Mouse (Mus musculus) ES-E14 (cell line): Measurements from ENCODE around the gene Pif1. TPM values are rescaled to one million over a fixed set of nuclear protein-coding genes. Genes with fewer than 3 reads are reported as not detected.
A peak's percentile ranks its signal among the peaks of the same experiment; 100 is the strongest.

ENCODE experiments used
- DNase-seq: peaks from one replicate; pipeline ENCODE4 v3.0.0-alpha.2; 2013; ENCODE audit warnings: low read depth, low spot score
- H3K27ac ChIP-seq: 2 replicates; pipeline ENCODE4 v1.5.1; 2012; ENCODE audit warnings: low read depth, mild to moderate bottlenecking, low read length, moderate library complexity, mixed read lengths; ENCODE audit not compliant: poor library complexity, insufficient read depth, severe bottlenecking
- H3K36me3 ChIP-seq: 2 replicates; pipeline ENCODE4 v1.6.1; 2012; ENCODE audit warnings: mild to moderate bottlenecking, low read length, moderate library complexity, mixed read lengths; ENCODE audit not compliant: control insufficient read depth, poor library complexity, insufficient read depth, severe bottlenecking
- H3K4me1 ChIP-seq, 2 experiments: fragments of 150-350 bp in 1 of 2; sonication (generic) in 1 of 2; 2 replicates each; pipeline ENCODE4 v1.6.1; 2012; ENCODE audit warnings: low read length in 2 of 2, mild to moderate bottlenecking in 1 of 2, mixed read lengths in 1 of 2; ENCODE audit not compliant: control insufficient read depth in 2 of 2, insufficient read depth in 2 of 2, poor library complexity in 1 of 2
- H3K4me3 ChIP-seq, 2 experiments: fragments of 150-350 bp in 1 of 2; sonication (generic) in 1 of 2; 2 replicates each; pipeline ENCODE4 v1.5.1; 2012; ENCODE audit warnings: low read length in 2 of 2, low read depth in 1 of 2, mild to moderate bottlenecking in 1 of 2, mixed read lengths in 1 of 2; ENCODE audit not compliant: insufficient read depth in 1 of 2, poor library complexity in 1 of 2, severe bottlenecking in 1 of 2
- H3K9ac ChIP-seq: 2 replicates; pipeline ENCODE4 v1.6.1; 2012; ENCODE audit warnings: low read depth, mild to moderate bottlenecking, low read length, mixed read lengths; ENCODE audit not compliant: poor library complexity, insufficient read depth, severe bottlenecking
- H3K9me3 ChIP-seq: fragments of 150-350 bp; sonication (generic); 2 replicates; pipeline ENCODE4 v1.6.1; 2012; ENCODE audit warnings: low read depth, mild to moderate bottlenecking, low read length; ENCODE audit not compliant: control insufficient read depth, insufficient read depth
- CHD2 ChIP-seq: IDR thresholded peaks from 2 replicates; pipeline ENCODE4 v1.6.1; 2014; ENCODE audit warnings: mild to moderate bottlenecking, low read depth, low read length, inconsistent platforms
- HCFC1 ChIP-seq: IDR thresholded peaks from 2 replicates; pipeline ENCODE4 v1.6.1; 2012; ENCODE audit warnings: low read length, inconsistent platforms, borderline replicate concordance; ENCODE audit not compliant: insufficient read depth
- MAFK ChIP-seq: IDR thresholded peaks from 2 replicates; pipeline ENCODE4 v1.6.1; 2014; ENCODE audit warnings: mild to moderate bottlenecking, low read depth, low read length, inconsistent platforms; ENCODE audit not compliant: insufficient read depth
- ZC3H11A ChIP-seq: IDR thresholded peaks from 2 replicates; pipeline ENCODE4 v1.6.1; 2012; ENCODE audit warnings: low read depth, mild to moderate bottlenecking, inconsistent platforms, low read length, borderline replicate concordance
- ZNF384 ChIP-seq: IDR thresholded peaks from 2 replicates; pipeline ENCODE4 v1.6.1; 2012; ENCODE audit warnings: low read depth, low read length, inconsistent platforms
- in situ Hi-C, 2 experiments: fragments of 600-800 bp; cut with MboI; formaldehyde crosslinking; loops; one replicate each; pipeline ENCODE4 v1.15.1; 2025; ENCODE audit warnings: low sequenced_read_pairs in 2 of 2, inconsistent platforms in 1 of 2; ENCODE audit not compliant: unreplicated experiment in 2 of 2
- total RNA-seq: library from RNA; depleted of rRNA; stranded (reverse); fragments of 300-350 nt; gene quantifications from 2 replicates; pipeline ENCODE4 v1.2.3, GENCODE M21; 2012

Gene Pif1
- total RNA-seq, 1 experiment: 31.8 TPM

DNA sequence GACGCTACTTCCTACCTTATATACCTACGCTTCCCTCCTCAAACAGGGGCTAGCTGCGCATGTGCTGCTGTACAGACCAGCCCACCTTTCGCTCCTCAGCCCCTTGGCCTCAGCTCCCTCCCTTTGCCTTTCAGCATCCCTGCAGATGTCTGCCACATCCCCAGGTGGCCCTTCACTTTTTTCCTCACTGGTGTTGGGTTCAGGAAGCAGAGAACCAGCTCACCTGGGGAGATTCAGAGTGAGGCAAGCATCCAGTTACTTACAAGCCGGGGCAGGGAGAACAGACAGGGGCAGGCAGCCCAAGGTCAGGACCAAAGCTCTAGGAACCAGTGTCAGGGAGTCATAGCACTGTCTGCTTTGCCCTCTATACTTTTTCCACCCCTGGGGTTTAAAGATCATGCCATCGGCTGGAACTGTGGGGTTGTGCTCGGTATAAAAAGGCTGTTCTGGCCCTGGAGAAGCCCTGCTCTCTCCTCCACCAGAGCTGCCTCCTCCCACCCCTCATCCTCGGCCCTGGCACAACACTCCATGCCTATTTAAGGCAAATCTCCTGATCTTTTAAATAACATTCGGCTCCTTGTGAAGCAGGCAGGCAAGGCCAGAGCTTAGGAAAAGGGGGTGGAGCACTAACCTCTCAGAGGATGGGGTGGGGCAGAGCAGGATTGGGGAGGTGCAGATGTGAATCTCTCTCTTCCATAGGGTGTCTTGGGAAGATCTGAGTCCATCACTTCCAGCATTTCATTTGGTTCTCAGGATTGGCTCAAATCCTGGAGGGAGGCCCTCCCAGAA is 19.6 kb downstream of the Pif1 start:
- TF ChIP-seq ZC3H11A (no peak), ZNF384 (no peak), HCFC1 (no peak), CHD2 (no peak), MAFK (no peak)
- Histone ChIP-seq H3K4me3 (peak overlapping the region; percentile 6 to 54), H3K36me3 (no peaks in the 10 kb centered on the region), H3K4me1 (peaks cover 3% of the 10 kb centered on the region in 2 experiments; a peak in 3 of 4 replicates), H3K27ac (peak overlapping the region; percentile 77), H3K9ac (peak overlapping the region; percentile 29), H3K9me3 (no peaks in the 10 kb centered on the region)
- DNase-seq: no peak
- in situ Hi-C loops: loop anchor here (10.0 kb wide), 2 partner anchors 58 to 248 kb away; partner anchors contain the start of gene Oaz2 (in 2 of the 2)

DNA sequence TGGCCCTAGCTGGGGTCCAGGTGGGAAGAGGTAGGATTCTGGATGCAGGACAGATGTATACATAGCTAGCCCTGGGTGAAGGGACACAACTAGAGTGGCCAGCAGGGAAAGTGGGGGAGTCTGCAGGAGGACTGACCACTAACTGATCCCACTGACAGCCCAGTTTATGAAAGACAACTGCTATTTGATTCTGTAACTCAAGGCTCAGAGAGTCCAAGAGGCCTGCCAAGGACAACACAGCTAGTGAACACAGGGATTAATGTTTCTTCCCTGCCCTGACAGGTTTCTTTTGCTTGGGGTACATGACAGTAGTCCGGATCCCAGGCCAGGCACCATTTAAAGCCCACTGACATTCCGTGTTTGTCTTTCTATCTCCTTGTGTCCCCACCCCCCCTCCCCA is 20.2 kb downstream of the Pif1 start:
- no peak overlapping the region for H3K9ac ChIP-seq
- TF ChIP-seq CHD2 (no peak), MAFK (no peak), ZC3H11A (no peak), ZNF384 (no peak), HCFC1 (no peak)
- no peaks in the 10 kb centered on the region for H3K9me3 ChIP-seq
- no peaks in the 10 kb centered on the region for H3K36me3 ChIP-seq
- in situ Hi-C loops: loop anchor here (10.0 kb wide), 2 partner anchors 58 to 248 kb away; partner anchors contain the start of gene Oaz2 (in 2 of the 2)
- peaks cover 3% of the 10 kb centered on the region in 2 experiments; a peak in 3 of 4 replicates for H3K4me1 ChIP-seq
- H3K4me3 ChIP-seq: no peak overlapping the region
- H3K27ac ChIP-seq: peak overlapping the region; percentile 77
- DNase-seq: no peak

DNA sequence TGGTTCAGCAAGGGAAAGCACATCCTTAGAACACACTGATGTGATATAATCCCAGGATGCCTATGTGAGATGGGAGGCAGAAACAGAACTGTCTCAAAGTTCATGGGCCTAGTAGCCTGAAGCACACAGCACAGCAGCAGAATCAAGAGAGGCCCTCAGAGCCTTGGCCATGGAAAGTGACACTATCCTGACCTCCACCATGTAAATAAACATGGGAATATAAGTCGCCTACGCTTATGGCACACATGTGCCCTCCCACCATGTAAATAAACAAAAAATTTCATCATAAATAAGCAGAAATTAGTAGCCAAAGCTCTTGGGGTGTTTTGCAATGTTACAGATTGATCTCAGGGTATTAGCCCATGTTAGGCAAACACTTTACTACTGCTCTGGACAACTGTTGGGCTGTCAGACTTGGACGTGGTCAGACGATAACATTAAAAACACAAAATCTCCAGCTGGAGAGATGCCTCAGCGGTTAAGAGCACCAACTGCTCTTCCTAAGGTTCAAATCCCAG is 25.1 kb downstream of the Pif1 start:
- peaks cover 0 to 4% of the 10 kb centered on the region in 2 experiments; a peak in 2 of 4 replicates for H3K4me1 ChIP-seq
- in situ Hi-C loops: no loop called here
- DNase-seq: no peak
- no peak for TF ChIP-seq ZC3H11A
- TF ChIP-seq ZNF384: no peak
- no peak for TF ChIP-seq MAFK
- no peak for TF ChIP-seq CHD2
- no peak overlapping the region for H3K27ac ChIP-seq
- H3K36me3 ChIP-seq: no peaks in the 10 kb centered on the region
- no peak overlapping the region for H3K9ac ChIP-seq
- no peak overlapping the region for H3K4me3 ChIP-seq
- no peaks in the 10 kb centered on the region for H3K9me3 ChIP-seq

DNA sequence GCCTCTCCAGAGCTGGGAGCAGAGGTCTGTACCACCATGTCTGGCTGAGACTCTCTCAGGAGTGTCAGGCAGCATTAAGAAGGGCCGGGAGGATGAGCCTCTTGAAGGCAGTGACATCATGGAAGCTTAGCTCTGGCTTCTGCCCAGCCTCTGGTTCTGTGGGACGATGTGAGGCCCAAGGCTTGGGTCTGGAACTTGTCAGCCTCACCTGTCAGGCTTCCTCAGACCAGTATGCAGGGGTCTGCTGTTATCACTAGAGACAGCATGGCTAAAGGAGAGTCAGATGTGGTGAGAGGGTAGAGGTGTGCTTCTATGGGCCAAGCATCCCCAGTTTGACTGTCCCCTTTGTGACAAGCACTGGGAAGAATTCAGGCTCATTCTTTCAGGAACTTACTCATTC is 26.1 kb downstream of the Pif1 start:
- TF ChIP-seq CHD2 (no peak), HCFC1 (no peak), MAFK (no peak), ZNF384 (no peak), ZC3H11A (no peak)
- Histone ChIP-seq H3K9ac (no peak overlapping the region), H3K36me3 (no peaks in the 10 kb centered on the region), H3K9me3 (no peaks in the 10 kb centered on the region), H3K27ac (no peak overlapping the region), H3K4me1 (peaks cover 0 to 2% of the 10 kb centered on the region in 2 experiments; a peak in 1 of 4 replicates), H3K4me3 (no peak overlapping the region)
- in situ Hi-C loops: no loop called here
- no peak for DNase-seq
